Mouse (Mus musculus) layer of hippocampus, postnatal 36 days (tissue): ENCODE measurements at regions not wholly inside any gene's neighbourhood (a gene's known extent, or its start where the extent isn't known, plus 50 kb on each side); places are given as distances from the start of the nearest gene placed in this dataset.
A peak's percentile ranks its signal among the peaks of the same experiment; 100 is the strongest.

Experiments
- DNase-seq, 2 experiments: peaks; one replicate each; pipeline ENCODE4 v3.0.0; 2022

- DNase-seq = peak; percentile 31 to 40
These were observed 1041.8 kb downstream of the Pcdh19 start for GRCm38 (mm10) chrX:132646956-132647355.

- no peak for DNase-seq
These were observed 1091.9 kb downstream of the Pcdh19 start for GRCm38 (mm10) chrX:132596925-132597324.

GRCm38 (mm10) chrX:132596424-132596823, 1092.4 kb downstream of the Pcdh19 start:
- DNase-seq = no peak

GRCm38 (mm10) chrX:132574085-132574484, 1114.7 kb downstream of the Pcdh19 start:
- no peak for DNase-seq
